ENCODE assay signal across 16 mouse cellular contexts in the genomic region with DNA sequence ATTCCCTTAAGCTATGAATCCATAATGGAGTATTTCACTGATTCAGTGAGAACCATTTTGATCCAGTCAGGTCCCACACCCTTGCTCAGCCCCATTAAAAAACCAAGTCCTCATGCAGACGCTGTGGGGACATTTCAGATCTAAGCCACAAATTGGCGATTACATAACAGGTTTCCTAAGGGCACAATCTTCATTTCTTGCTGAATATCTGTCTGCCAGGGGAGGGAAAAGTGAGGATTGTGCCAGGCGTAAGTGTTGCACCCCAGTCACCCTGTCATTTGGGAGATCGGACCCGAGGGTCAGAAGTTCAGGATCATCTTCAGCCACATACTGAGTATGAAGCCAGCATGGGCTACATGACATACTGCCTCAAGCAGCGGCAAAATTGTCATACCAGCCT.
"Had no signal": no experiment of that assay in that cellular context is flagged by ENCODE, and none has a peak within 500 bp of the region (broad histone marks: within the 10 kb centered on the region; RNA-seq: fewer than 3 reads in every experiment).

No protein-coding gene starts in this region.

- ATAC-seq: lung, postnatal 0 days; midbrain, embryonic 13.5 days; midbrain, embryonic 15.5 days had no signal

- H3K4me1 ChIP-seq: megakaryocyte, embryonic 14.5 days; neural tube, embryonic 12.5 days had no signal

- H3K9ac ChIP-seq: lung, embryonic 15.5 days; midbrain, embryonic 13.5 days; midbrain, embryonic 15.5 days; neural tube, embryonic 12.5 days; stomach, embryonic 15.5 days had no signal

- H3K4me2 ChIP-seq: lung, embryonic 15.5 days; midbrain, embryonic 11.5 days; midbrain, embryonic 13.5 days; midbrain, embryonic 15.5 days; neural tube, embryonic 12.5 days; stomach, embryonic 15.5 days had no signal

- DNase-seq: lung, adult 2 months; lung, postnatal 14 days; right cerebral cortex, postnatal 14 days; thymus, adult 2 months; thymus, postnatal 14 days; thymus, postnatal 36 days had no signal

- H3K36me3 ChIP-seq: lung, embryonic 15.5 days; midbrain, embryonic 13.5 days; midbrain, embryonic 15.5 days; neural tube, embryonic 12.5 days; stomach, embryonic 15.5 days had no signal

- H3K9me3 ChIP-seq: lung, embryonic 15.5 days; midbrain, embryonic 13.5 days; midbrain, embryonic 15.5 days; neural tube, embryonic 12.5 days; stomach, embryonic 15.5 days had no signal

- H3K4me3 ChIP-seq: lung, embryonic 15.5 days; megakaryocyte, embryonic 14.5 days; midbrain, embryonic 13.5 days; midbrain, embryonic 15.5 days; neural tube, embryonic 12.5 days; stomach, embryonic 15.5 days had no signal

- H3K27ac ChIP-seq: lung, embryonic 15.5 days; macrophage; midbrain, embryonic 13.5 days; midbrain, embryonic 15.5 days; neural tube, embryonic 12.5 days; stomach, embryonic 15.5 days; stomach, postnatal 0 days had no signal

- H3K27me3 ChIP-seq: lung, embryonic 15.5 days; megakaryocyte, embryonic 14.5 days; midbrain, embryonic 13.5 days; midbrain, embryonic 15.5 days; neural tube, embryonic 12.5 days; stomach, embryonic 15.5 days had no signal
